Mouse (Mus musculus): ENCODE measurements around the gene Cfap300. TPM values are rescaled to one million over a fixed set of nuclear protein-coding genes. Genes with fewer than 3 reads are reported as not detected.

Gene Cfap300
- polyA plus RNA-seq (2012; rRNA removed; ENCODE audit: low replicate concordance): 1.5 TPM in 1 of 2 replicates, not detected in the other

GRCm38 (mm10) chr9:8042338-8043043 lies at the start of gene Cfap300:
Cfap300 (minus strand) TSS chr9:8042823.

GRCm38 (mm10) chr9:8004370-8004991 lies 38.1 kb downstream of the Cfap300 start, which contains the start of gene Yap1:
Yap1 (minus strand) TSS chr9:8004596.

Other genes starting within 250 kb of the Cfap300 start
- 2.9 and 4.9 TPM in 2 replicates for gene Birc2, start 205.8 kb downstream of the Cfap300 start, polyA plus RNA-seq (2012; rRNA removed; ENCODE audit: low replicate concordance)
- 4.7 and 8.0 TPM in 2 replicates for gene Birc3, start 169.6 kb downstream of the Cfap300 start, polyA plus RNA-seq (2012; rRNA removed; ENCODE audit: low replicate concordance)
- gene Yap1, start 38.2 kb downstream of the Cfap300 start, polyA plus RNA-seq (2012; rRNA removed; ENCODE audit: low replicate concordance): 34.8 and 35.3 TPM in 2 replicates
- 0.12 and 0.28 TPM in 2 replicates for gene Cep126, start 91.5 kb upstream of the Cfap300 start, polyA plus RNA-seq (2012; rRNA removed; ENCODE audit: low replicate concordance)

All from duodenum, adult 2 months (tissue).